Mouse (Mus musculus): ENCODE data around the gene Baz1b. TPM values are rescaled to one million over a fixed set of nuclear protein-coding genes. Genes with fewer than 3 reads are reported as not detected.

Baz1b gene
- polyA plus RNA-seq, 1 experiment from 2014 or later, result 50.8 TPM

GRCm38 (mm10) chr5:135247337-135247736, 60.3 kb downstream of the Baz1b start:
- DNase-seq (ENCODE audit: low spot score), result no peak
- WGBS, result 78% methylated on average over 9 of the region's 9 CpGs
- no peak overlapping the region for H3K4me2 ChIP-seq
- peaks cover 25% of the 10 kb centered on the region for H3K27me3 ChIP-seq (replicated peaks; ENCODE audit: control insufficient read depth, insufficient read depth, low read length)
- H3K36me3 ChIP-seq (ENCODE audit: control insufficient read depth, insufficient read depth, low read length), result peaks cover 39% of the 10 kb centered on the region
- H3K9ac ChIP-seq (ENCODE audit: low read depth, low read length), result no peak overlapping the region
- ATAC-seq (replicated peaks; ENCODE audit: low FRiP score), result no peak
- peaks cover 7% of the 10 kb centered on the region; the same call in 1 of the 2 replicates for H3K4me1 ChIP-seq (replicated peaks; ENCODE audit: control insufficient read depth, insufficient read depth, low read length)
- no peaks in the 10 kb centered on the region for H3K9me3 ChIP-seq (ENCODE audit: control insufficient read depth, low read length)
- no peak overlapping the region for H3K27ac ChIP-seq (ENCODE audit: low read depth, low read length)
- no peak overlapping the region for H3K4me3 ChIP-seq (ENCODE audit: low read depth, low read length)

GRCm38 (mm10) chr5:135248956-135249676, 62.1 kb downstream of the Baz1b start:
- Histone ChIP-seq H3K27me3 (replicated peaks; ENCODE audit: control insufficient read depth, insufficient read depth, low read length) (peaks cover 25% of the 10 kb centered on the region), H3K27ac (ENCODE audit: low read depth, low read length) (no peak overlapping the region), H3K4me3 (ENCODE audit: low read depth, low read length) (no peak overlapping the region), H3K36me3 (ENCODE audit: control insufficient read depth, insufficient read depth, low read length) (peaks cover 22% of the 10 kb centered on the region), H3K9ac (ENCODE audit: low read depth, low read length) (no peak overlapping the region), H3K4me2 (no peak overlapping the region), H3K9me3 (ENCODE audit: control insufficient read depth, low read length) (no peaks in the 10 kb centered on the region), H3K4me1 (replicated peaks; ENCODE audit: control insufficient read depth, insufficient read depth, low read length) (peaks cover 7% of the 10 kb centered on the region; the same call in 1 of the 2 replicates)
- DNase-seq (ENCODE audit: low spot score) (no peak), ATAC-seq (replicated peaks; ENCODE audit: low FRiP score) (no peak)
- WGBS, result 80% methylated on average over 16 of the region's 16 CpGs

- H3K27ac ChIP-seq (ENCODE audit: low read depth, low read length), result no peak overlapping the region
- 3% methylated on average over 92 of the region's 92 CpGs for WGBS
- peaks cover 25% of the 10 kb centered on the region for H3K27me3 ChIP-seq (replicated peaks; ENCODE audit: control insufficient read depth, insufficient read depth, low read length)
- DNase-seq (ENCODE audit: low spot score) (peak; percentile 62), ATAC-seq (replicated peaks; ENCODE audit: low FRiP score) (peak; percentile 58)
- peak overlapping the region; percentile 57; the same call in 1 of the 2 replicates for H3K9ac ChIP-seq (ENCODE audit: low read depth, low read length)
- H3K4me1 ChIP-seq (replicated peaks; ENCODE audit: control insufficient read depth, insufficient read depth, low read length), result peaks cover 7% of the 10 kb centered on the region; the same call in 1 of the 2 replicates
- no peaks in the 10 kb centered on the region for H3K9me3 ChIP-seq (ENCODE audit: control insufficient read depth, low read length)
- peaks cover 11% of the 10 kb centered on the region; the same call in 1 of the 2 replicates for H3K36me3 ChIP-seq (ENCODE audit: control insufficient read depth, insufficient read depth, low read length)
- peak overlapping the region; percentile 100 for H3K4me2 ChIP-seq
- H3K4me3 ChIP-seq (ENCODE audit: low read depth, low read length), result peak overlapping the region; percentile 52
Measured at GRCm38 (mm10) chr5:135250186-135251078, 63.4 kb downstream of the Baz1b start.

GRCm38 (mm10) chr5:135251079-135251454, 64.0 kb downstream of the Baz1b start, which contains the start of gene Fzd9:
TSS of gene Fzd9 (minus strand) at chr5:135251230.
- H3K4me2 ChIP-seq, result peak within 1 kb of the TSS; percentile 100
- WGBS, result under 1% methylated on average over 51 of the region's 51 CpGs
- peaks cover 25% of the 10 kb centered on the region for H3K27me3 ChIP-seq (replicated peaks; ENCODE audit: control insufficient read depth, insufficient read depth, low read length)
- no peak within 1 kb of the TSS for H3K27ac ChIP-seq (ENCODE audit: low read depth, low read length)
- H3K9ac ChIP-seq (ENCODE audit: low read depth, low read length), result peak within 1 kb of the TSS; percentile 57; the same call in 1 of the 2 replicates
- DNase-seq (ENCODE audit: low spot score) (peak; percentile 90), ATAC-seq (replicated peaks; ENCODE audit: low FRiP score) (peak; percentile 86)
- peak within 1 kb of the TSS; percentile 52 for H3K4me3 ChIP-seq (ENCODE audit: low read depth, low read length)
- H3K9me3 ChIP-seq (ENCODE audit: control insufficient read depth, low read length), result no peaks in the 10 kb centered on the region
- H3K36me3 ChIP-seq (ENCODE audit: control insufficient read depth, insufficient read depth, low read length), result peaks cover 6% of the 10 kb centered on the region; the same call in 1 of the 2 replicates
- H3K4me1 ChIP-seq (replicated peaks; ENCODE audit: control insufficient read depth, insufficient read depth, low read length), result peaks cover 7% of the 10 kb centered on the region; the same call in 1 of the 2 replicates

DNA sequence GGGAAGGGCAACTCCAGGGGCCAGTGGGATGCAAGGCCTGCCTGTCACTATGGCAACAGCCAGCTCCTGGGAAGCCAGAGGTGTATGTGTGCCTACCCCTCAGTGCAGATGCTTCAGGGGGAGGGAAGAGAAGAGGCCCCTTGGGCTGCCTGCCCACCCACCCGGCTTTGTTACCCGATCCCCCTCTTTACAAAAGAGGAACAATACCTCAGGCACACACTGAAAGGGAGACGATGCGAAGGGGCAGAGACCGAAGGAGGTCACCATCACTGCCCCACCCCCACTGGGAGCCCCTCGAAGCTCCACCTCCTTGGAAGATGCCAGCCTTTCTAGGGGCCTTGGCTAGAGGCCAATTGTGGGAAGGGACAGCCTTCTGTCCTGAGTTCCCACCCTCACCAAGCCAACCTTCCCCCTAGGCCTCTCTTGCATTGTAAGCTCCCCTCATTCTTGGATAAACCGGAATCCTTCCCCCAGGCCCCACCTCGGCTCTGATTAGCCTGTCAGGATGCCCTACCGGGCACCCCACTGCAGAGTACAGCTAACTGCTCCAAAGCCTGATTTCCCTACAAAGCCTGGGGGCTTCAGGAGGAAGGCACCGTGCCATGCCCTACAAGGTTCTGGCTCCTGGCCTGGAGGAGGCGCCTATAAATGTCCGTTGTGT, 66.8 kb downstream of the Baz1b start:
- Histone ChIP-seq H3K9me3 (ENCODE audit: control insufficient read depth, low read length) (peaks cover 3% of the 10 kb centered on the region; the same call in 1 of the 2 replicates), H3K27ac (ENCODE audit: low read depth, low read length) (no peak overlapping the region), H3K4me3 (ENCODE audit: low read depth, low read length) (no peak overlapping the region), H3K4me2 (no peak overlapping the region), H3K9ac (ENCODE audit: low read depth, low read length) (no peak overlapping the region), H3K36me3 (ENCODE audit: control insufficient read depth, insufficient read depth, low read length) (no peaks in the 10 kb centered on the region), H3K4me1 (replicated peaks; ENCODE audit: control insufficient read depth, insufficient read depth, low read length) (peaks cover 7% of the 10 kb centered on the region; the same call in 1 of the 2 replicates), H3K27me3 (replicated peaks; ENCODE audit: control insufficient read depth, insufficient read depth, low read length) (peaks cover 20% of the 10 kb centered on the region)
- DNase-seq (ENCODE audit: low spot score), result no peak
- 30% methylated on average over 12 of the region's 12 CpGs for WGBS
- no peak for ATAC-seq (replicated peaks; ENCODE audit: low FRiP score)

DNA sequence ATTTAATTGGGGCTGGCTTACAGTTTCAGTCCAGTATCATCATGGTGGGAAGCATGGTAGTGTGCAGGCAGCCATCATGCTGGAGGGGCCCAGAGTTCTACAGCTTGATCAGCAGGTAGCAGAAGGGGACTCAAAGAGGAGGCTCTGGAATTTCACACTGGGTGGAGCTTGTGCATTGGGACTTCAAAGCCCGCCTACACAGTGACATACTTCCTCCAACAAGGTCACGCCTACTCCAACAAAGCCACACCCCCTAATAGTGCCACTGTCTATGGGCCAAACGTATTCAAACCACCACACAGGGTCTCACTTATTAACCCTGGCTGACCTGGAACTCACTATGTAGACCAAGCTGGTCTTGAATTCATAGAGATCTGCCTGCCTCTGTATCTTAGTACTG, 69.1 kb downstream of the Baz1b start:
- Histone ChIP-seq H3K27ac (ENCODE audit: low read depth, low read length) (no peak overlapping the region), H3K4me2 (no peak overlapping the region), H3K4me1 (replicated peaks; ENCODE audit: control insufficient read depth, insufficient read depth, low read length) (no peaks in the 10 kb centered on the region), H3K4me3 (ENCODE audit: low read depth, low read length) (no peak overlapping the region), H3K36me3 (ENCODE audit: control insufficient read depth, insufficient read depth, low read length) (no peaks in the 10 kb centered on the region), H3K9ac (ENCODE audit: low read depth, low read length) (no peak overlapping the region), H3K9me3 (ENCODE audit: control insufficient read depth, low read length) (peaks cover 3% of the 10 kb centered on the region; the same call in 1 of the 2 replicates), H3K27me3 (replicated peaks; ENCODE audit: control insufficient read depth, insufficient read depth, low read length) (no peaks in the 10 kb centered on the region; the same call in 1 of the 2 replicates)
- ATAC-seq (replicated peaks; ENCODE audit: low FRiP score), result no peak
- 86% methylated on average over 3 of the region's 3 CpGs for WGBS
- no peak for DNase-seq (ENCODE audit: low spot score)

DNA sequence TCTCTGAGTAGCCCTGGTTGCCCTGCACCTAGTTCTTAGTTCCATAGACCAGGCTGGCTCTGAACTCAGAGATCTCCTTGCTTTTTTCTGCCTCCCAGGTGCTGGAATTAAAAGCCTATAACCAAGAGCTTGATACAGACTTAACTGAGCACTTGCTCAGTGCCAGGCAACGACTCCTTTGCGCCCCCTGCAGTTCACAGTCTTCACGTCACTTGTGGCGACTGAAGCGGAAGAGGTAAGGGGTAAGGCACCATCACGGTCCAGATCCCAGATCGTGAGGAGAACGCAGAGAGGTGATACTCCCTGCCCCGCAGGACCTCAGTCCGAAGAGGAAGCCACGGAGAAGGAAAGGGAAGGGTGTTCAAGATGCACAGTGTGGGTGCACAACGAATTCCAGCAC, 70.5 kb downstream of the Baz1b start:
- 72% methylated on average over 12 of the region's 12 CpGs for WGBS
- Histone ChIP-seq H3K9me3 (ENCODE audit: control insufficient read depth, low read length) (peaks cover 3% of the 10 kb centered on the region; the same call in 1 of the 2 replicates), H3K4me2 (no peak overlapping the region), H3K4me1 (replicated peaks; ENCODE audit: control insufficient read depth, insufficient read depth, low read length) (no peaks in the 10 kb centered on the region), H3K9ac (ENCODE audit: low read depth, low read length) (no peak overlapping the region), H3K27ac (ENCODE audit: low read depth, low read length) (no peak overlapping the region), H3K4me3 (ENCODE audit: low read depth, low read length) (no peak overlapping the region), H3K36me3 (ENCODE audit: control insufficient read depth, insufficient read depth, low read length) (no peaks in the 10 kb centered on the region), H3K27me3 (replicated peaks; ENCODE audit: control insufficient read depth, insufficient read depth, low read length) (no peaks in the 10 kb centered on the region; the same call in 1 of the 2 replicates)
- DNase-seq (ENCODE audit: low spot score) (no peak), ATAC-seq (replicated peaks; ENCODE audit: low FRiP score) (no peak)

Data from liver, embryonic 11.5 days (tissue).